Mouse (Mus musculus) liver (tissue): Measurements from ENCODE around the gene Clmn.

Experiments used
- DNase-seq: peaks from one replicate; pipeline ENCODE4 v3.0.0-alpha.2; 2020; ENCODE audit warnings: mixed read lengths

The Clmn gene

DNA sequence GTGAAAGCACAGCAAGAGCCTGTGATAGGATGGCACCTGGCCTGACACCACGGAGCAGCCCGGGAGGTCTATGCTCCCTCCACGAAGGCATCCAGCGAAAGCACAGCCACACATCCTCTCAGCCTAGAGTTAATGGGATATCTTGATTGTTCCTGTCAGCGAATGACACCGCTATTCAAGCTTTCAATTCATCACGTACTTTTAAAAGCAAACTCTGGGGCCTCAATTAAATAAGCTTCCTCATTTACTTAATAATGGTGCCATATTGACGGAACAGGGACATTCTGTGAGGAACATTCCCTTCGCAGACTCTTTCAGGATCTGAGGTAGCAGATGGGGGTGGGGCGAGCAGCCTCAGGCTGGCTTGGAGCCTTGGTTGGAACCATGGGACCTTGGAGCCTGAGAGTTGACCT, 14.7 kb upstream of the Clmn start:
- no peak for DNase-seq

DNA sequence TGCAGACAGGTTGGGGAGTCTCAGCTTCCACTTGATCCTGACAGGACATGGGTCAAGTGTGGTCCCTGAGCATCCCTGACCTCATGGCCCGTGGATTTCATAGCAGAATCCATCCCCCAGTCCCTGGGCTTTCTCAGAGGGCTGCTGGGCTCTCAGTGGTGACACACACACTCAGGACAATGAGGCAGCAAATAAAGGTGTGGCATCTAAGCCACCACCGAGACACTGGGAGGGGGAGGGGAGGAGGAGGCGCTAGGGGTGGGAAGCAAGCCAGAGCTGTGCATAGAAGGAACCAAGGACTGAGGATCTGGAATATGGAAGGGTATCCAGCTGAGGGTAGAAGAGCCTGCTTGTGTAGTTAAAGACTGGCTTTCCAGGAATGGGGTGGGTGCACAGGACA, 11.2 kb upstream of the Clmn start:
- DNase-seq = no peak

DNA sequence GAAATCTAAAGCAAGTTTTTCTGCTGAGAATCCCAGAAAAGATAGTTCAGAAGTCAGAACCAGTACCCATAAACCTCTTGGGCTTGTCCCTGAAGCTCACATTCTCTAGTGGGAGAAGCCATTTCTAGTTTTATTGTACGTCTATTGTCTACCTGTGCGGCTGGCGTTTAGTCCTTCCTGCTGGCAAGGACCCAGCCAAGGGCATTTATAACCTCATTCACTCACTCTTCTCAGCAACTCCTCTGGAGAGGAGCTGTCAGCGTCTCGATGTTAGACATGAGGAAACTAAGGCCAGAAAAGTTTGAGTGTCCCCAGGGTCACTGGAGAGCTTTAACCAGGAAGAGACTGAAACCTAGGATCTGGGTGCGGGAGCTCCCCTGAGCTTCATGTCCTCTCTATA, 7.1 kb upstream of the Clmn start:
- DNase-seq = no peak

DNA sequence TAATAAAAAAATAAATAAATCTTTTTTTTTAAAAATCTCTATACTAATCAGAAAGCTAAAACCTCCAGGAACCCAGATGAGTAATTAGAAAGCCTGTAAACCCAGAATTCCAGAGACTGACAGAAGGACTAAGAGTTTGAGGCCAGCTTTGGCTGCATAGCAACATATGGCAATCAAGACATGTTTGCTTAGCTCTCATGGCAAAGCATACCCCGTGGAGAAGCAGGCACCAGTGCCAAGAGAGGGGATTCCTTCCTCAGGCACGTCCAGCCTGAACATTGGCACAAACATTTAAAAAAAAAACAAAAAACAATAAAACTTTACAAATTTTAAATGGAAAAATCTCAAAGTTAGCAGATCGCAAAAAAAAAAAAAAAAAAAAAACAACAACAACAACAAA, 4.9 kb upstream of the Clmn start:
- DNase-seq = no peak

DNA sequence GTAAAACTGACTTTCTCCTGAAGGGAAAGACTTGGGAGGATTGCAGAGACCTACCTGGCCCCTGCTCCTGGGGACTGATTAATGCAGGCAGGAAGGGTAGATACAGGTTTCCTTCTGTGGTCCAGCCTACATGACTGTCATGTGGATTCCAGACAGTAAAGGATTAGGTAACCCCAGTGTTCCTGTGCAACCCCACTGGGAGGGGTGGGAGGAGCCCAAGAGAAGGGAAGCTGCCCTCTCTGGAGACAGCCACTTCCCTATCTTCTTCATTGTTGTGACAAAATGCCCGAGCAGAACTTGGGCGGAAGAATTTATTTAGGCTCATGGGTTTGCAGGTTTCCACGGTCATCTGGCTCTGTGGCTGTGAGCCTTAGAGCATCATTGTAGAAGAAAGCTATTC, 3.6 kb upstream of the Clmn start:
- no peak for DNase-seq

DNA sequence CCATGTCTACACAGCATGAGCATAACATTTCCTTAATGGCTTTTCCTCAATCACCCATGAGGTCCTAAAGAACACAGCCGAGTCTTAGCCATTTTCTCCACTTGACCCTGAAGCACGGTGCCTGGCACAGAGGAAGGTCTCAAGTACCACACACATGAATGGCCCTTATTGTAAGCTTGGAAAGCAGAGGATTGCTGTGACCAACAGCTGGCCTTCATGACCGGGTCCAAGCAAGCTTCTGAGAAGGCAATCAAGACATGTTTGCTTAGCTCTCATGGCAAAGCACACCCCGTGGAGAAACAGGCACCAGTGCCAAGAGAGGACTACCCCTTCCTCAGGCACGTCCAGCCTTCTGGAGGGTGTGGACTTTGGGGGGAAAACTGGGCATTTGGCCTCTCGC, 3.0 kb upstream of the Clmn start:
- no peak for DNase-seq

DNA sequence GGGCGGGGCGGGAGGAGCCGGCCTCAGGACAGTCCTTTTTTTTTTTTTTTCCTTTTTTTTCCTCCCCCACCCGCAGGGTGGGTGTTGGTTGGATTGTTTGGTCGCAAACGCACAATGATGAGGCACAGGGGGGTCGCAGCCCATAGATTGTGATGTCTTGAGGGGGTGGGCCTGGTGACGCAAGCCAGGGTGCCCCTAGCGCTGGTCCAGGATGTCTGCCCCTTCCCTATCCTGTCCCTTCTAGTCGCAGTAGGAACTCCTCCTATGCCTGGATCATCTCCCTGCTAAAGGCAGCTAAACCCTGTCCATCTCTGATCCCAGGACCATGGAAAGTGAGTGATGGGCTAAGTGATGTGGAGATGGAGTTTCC, 275 bp upstream of the Clmn start:
- no peak for DNase-seq

DNA sequence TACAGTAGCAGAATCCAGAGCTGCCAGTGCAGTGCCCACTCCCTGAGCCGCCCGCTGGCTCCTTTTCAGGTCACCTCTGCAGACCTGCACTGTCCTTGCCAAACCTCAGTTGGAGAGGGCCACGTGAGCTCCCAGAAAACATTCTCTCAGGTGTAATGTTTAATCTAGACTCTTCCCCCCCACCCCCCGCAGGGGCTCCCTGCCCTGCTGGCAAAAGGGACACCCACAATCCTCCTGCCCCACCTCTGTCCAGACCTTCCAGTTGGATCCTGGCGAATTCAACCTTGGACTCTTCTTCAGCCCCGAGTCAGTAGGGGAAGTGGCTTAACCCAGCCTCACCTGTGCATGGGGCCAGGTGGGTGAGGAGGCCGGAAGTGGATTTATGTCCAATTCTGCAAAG, 1.2 kb downstream of the Clmn start:
- no peak for DNase-seq

DNA sequence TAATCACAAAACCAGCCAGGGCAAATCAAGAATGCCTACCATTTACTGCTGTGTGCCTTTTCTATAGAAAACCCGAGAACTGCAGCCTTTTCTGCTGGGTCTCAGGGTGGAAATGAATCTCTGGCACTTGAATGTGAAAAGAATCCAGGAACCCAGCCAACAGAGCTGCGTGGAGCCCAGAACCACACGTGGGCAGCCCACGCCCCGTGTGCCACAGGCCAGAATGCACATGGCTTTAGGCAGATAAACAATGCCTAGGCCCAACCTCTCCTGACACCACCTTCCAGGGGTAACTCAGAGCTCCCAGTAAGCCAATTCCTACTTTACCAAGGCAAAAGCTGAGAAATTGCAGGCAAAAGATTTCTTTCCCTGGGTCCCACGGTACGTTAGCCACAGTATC, 5.7 kb downstream of the Clmn start:
- DNase-seq = no peak

DNA sequence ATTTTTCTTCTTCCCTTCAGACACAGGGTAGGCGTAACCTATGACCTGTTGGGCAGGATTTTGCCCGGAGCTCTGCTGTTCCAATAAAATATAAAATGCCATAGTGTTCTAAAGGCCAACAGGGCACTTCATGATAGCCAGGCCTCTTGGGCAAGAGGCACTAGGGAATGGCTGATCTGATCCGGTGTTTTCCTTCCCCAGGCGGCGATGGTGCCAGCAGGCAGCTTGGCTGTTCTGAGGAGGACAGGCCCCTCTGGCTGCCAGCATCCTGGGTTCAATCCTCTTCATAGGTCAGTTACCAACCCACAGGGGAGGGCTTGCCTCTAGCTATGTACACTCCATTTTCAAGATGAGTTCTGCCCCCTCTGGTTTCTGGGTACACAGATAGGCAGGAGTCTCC, 6.1 kb downstream of the Clmn start:
- no peak for DNase-seq

DNA sequence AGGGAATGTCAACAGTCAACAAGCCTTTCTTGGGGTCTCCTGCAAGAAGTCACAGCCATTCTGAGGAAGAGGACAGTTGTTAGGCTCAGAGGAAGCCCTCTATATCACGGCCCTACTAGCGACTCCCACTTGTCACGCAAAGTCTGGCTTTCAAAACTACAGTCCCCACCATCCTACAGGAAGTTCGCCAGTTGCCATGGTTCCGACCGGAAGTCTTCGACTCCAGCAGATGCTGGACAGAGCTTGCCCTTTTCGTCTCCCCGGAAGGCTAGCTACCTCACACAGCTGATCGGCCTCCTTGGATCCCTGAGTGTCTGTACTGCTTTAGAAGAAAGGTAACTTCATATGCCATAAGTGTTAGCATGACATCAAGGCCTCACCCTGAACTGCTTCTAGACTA, 7.3 kb downstream of the Clmn start:
- no peak for DNase-seq

DNA sequence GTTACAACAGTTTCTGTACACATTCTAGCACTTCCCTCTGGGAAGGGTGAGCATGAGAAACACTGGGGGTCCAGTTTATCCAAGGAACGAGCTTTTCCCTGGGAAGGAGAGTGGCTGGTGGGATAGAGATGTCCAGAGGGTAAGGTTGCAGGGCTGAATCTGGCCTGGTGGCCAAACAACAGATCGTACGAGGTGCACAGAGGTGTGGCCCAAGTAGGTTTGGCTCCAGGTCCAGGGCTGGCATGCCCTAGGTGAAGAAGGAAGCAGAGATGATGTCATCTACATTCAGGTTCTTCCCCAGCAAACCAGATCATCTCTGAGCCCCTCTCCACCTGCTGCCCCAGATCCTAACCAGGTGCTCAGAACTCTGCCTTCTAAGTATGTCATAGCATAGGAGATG, 8.3 kb downstream of the Clmn start:
- no peak for DNase-seq

DNA sequence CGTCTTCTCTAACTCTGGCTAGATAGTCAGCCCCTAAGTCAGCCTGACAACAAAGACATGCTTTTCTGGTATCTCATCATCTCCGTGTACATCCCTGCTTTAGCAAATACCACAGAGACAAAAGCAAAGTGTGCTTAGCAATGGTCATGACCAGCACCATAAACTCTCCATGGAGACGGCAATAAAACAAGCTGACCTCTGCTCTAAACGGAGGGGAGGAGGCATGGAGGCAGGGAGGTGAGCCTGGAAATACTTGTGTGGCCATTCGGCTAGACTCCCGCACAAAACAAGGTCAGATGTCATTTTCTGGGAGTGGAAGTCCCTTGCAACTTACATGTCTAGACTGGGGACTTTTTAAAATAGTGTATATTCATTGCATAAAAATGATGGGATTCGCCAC, 9.3 kb downstream of the Clmn start:
- DNase-seq = no peak

DNA sequence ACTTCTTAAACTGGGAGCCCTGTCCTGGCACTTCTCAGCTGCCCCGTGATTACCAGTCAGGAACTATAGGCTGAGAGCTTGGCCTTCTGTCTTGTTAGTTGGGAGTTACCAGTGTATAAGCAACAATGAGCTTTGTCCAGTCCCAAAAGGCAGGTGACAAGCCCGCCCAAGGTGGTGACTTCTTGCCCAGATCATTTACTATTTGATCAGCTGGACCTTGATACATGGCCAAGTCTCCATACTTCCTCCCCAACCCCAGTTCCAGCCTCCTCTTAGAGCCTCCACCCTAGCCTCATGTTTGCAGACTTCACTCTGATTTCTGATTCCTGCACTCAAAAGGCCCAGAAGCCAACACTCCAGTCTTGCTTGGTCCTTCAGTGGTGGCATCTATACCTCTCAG, 10.1 kb downstream of the Clmn start:
- DNase-seq = no peak

DNA sequence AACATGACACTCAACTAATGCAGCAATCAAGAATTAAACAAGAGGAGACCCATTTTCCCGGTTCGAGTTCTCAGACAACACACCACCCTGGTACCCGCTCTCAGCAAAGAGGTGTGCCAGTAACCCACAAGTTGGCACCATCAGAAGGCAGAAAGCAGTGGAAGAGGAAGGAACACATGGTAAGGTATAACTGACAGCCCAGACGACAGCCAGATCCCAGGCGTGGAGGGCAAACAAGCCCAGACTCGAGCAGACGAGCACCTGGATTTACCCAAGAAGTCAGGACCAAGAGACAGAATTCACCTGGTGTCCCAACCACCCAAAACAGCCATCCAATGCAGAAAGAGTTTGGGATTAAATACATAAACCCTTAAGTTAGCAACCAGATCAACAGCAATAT, 11.5 kb downstream of the Clmn start:
- DNase-seq = no peak

DNA sequence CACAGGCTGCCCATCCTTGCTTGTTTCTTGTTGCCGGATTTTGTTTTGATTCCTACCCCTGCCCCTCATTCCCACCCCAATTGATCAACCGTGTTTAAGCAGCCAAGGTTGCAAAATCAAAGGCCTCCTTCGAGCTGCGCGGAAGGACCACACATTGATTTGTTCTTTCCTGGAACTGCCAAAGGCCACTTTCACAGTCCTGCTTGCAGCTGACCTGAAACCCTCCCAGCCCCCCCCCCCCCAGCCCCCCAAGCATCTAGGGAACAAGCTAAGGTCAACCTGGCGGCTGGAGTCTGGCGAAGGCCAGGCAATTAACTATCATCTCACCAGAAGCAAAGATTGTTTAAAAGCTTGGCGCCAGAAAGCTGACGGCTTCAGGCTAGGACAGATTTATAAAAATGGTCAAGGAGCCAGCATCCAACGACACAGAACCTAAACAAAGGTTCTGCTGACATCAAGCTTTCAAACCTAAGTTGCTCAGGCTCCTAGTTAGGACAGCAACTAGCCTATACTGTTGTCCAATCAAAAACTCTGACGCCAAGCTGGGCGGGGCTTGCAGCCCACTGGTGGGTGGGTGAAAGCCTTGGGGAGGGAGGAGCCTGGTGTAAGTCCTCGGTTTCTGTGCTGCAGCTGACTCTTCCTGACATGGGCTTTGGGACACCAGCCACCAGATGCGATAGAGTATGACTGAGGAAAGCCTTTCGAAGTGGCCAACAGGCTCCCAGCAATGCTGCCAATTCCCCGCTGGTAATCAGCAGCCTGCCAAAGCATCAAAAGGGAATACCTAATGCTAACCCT, 13.0 kb downstream of the Clmn start:
- DNase-seq = peak; percentile 72

DNA sequence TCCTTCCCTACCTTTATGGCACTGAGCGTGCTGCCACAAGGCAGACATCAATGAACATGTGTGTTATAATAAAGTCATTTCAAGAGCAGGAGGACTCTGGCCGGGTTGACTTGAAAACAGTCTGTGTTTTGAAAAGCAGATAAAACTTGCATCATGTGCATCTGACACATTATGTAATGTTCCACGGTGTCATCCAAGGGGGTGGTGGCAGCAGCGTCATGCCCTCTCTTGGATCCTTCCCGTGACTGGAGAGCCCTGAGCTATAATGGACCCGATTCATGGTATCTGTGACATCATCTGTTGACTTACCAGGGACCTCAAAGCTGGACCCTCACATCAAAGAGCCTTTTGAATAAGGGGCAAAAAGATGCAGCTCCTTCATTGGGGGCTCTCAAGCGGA, 14.8 kb downstream of the Clmn start:
- DNase-seq = no peak

DNA sequence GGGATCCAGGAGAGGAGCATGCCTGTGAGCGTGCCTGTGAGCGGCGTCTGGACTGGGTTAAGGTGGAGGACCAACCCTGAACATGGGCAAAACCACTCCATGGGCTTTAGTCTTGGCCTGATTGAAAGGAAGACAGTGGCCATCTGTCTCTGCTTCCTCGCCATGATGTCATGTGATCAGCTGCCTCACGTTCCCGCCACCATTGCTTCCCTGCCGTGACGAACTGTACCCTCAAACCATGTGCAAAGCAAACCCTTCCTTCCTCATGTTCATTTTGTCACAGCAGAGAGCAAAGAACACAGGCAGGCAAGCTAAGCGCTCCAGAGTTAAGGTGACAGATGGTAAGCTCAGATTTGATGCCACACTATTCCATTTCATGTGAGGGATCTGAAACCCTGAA, 16.2 kb downstream of the Clmn start:
- no peak for DNase-seq

DNA sequence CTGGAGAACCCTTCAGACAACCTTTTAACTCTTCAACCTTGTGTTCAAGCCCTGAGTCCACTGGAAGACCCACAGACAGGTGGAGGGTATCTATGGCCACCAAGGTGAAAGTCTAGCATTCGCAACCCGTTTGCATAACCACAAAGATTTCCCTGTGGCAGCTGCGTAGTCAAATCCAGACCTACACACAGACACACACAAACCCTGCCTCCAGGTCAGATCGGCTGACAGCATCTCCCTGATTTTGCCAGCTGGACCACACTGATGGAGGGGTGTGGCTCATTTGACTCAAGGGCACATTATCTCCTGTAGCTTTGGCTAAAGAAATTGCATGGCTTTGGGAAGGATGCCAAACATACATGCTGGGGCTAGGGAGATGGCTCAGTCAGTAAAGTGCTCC, 17.6 kb downstream of the Clmn start:
- DNase-seq = no peak

DNA sequence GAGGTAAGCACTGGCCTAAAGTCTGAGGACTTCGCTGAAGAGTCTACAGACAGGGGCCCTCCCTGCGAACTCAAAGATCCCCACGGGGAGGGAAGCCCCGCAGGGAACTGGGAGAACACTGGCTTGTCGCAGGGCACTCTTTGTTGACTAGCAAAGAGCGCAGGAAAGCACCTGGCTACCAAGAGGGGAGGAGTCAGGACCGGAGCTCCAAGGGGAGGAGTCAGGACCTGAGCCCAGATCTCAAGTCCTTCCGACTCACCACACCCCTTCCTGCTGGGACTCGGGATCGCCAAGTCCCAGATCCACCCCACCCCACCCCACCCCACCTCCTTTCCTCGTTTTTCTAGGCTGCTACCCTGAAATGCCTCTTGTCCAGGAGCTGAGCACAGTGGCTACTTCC, 19.2 kb downstream of the Clmn start:
- peak; percentile 36 for DNase-seq

DNA sequence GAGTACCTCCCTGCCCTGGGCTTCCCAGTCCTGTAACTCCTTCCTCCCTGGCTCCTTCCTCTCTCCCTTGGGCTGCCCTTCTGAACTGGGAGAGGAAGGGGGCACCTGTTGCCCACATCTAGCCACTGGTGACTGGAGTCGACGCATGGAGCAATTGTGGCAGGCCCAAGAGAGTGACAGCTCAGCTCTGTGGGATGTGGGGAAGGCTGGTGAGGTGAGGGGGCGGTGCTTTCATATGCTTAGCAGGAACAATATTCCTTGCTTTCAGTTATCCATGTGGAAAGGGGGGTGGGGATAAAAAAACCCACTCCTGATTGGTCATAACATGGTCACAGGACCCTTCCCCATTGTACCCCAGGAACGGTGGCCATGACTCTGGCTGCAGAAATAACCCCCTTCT, 19.9 kb downstream of the Clmn start:
- no peak for DNase-seq

DNA sequence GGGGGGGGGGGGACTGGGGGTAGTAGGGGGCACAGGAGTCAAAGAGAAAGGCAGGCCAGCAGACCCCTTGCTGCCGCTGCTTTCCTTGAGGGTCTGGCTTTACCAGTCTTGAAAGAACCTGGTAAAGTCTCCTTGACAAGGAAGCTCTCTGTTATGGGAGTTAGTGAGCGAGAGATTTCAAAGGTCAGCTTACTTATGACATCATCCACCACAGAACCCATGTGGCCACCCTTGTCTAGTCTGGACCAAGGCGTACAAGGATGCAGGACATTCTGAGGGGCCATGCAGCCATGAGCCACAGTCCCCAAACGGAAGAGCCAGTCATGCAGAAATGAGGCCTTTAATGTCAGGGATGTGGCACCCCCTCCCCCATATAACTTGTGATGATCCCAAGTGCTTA, 20.6 kb downstream of the Clmn start:
- DNase-seq = no peak

DNA sequence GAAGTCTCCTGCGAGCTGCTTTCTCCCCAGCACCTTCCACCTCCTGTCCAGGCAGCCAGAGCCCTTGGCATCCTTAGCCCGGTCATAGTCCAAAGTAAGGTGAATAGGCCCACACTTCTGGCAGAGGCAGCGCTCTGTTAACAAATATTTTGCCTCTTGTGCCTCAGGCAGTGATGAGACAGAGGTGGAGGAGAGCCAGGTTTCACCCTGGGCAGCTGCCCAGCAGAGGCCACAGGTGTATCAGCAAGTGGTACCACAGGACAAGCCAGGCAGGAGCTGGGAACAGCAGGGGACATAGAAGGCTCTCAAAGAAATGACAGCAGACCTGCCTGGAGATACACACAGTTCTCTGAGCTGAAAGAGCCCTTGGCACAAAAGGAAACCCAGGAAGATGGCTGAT, 23.6 kb downstream of the Clmn start:
- no peak for DNase-seq

DNA sequence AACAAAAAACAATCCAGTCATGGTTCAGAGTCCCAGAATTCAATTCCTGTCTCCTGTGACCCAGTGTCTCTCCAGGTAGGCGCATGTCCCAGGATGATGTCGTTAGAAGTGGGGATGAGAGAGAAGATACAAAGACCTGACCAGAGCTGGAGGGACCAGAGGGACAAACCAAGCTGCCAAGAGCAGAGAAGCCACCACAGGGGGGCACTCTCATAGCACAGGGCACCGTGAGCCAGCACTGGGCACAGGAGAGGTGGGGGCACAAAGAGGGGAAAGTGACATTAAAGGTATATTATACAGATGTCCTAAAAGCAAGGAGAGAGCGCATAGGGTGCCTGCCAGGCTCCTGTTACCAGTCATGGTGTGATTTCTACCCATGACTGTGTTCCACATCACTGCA, 25.9 kb downstream of the Clmn start:
- DNase-seq = no peak

DNA sequence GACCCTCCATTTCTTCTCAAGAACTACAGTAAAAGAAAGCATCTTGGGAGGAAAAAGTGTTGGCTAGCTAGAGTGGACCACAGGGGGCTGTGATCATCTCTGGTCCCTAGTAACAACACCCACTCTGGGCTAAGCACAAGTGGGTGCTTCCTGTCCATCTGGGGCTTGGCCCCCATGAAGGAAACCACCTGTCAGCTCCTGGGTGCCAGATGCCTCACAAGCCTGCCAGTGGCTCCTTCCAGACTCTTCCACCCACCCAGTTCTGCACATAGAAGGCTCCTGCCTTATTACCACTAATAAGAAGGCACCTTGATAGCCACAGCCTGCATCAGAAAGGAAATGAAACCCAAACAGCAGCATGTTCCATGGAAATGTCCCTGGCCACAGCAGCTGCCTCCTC, 26.4 kb downstream of the Clmn start:
- DNase-seq = no peak

DNA sequence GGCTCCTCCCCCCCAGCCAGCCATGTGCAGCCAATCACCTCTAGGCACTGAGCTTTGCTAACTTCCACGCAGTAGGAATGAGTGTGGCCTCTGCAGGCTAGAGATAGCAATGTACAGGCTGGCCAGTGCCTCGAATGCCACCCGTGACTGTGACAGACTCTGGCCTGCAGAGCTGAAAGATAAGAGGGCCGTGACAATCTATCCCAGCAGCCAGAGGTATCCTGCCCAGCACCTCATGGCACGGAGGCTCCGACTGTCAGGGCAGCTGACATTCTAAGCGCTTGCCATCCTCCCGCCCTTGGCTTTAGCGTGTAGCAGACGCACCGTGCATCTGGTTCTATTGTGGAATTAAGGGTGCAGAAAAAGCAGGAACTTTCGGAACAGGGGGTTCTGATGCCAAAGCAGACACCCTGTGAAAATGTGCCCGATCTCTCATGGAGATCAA, 26.9 kb downstream of the Clmn start:
- DNase-seq = no peak
